In the genomic region with DNA sequence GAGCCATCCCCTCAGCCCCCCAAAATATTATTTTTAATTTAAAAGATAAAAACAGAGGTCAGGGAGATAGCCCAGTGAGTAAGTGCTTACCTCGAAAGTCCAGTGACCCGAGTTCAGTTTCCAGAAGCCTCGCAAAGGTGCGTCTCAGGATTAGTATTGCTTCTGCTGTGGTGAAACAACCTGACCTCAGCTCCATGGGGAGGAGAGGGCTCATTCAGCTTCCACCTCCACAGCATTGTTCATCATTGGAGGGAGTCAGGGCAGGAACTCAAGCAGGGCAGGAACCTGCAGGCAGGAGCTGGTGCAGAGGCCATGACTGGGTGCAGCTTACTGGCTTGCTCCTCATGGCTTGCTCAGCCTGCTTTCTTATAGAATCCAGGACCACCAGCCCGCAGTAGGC, we compare ENCODE assay signal across 13 mouse cellular contexts. TPM values are rescaled to one million over a fixed set of nuclear protein-coding genes. Genes with fewer than 3 reads are reported as not detected.
DNase-seq lines count a peak whose midpoint lies in the region; ATAC-seq and TF ChIP-seq lines count a peak whose summit lies in the region.
"Had no signal": no experiment of that assay in that cellular context is flagged by ENCODE, and none has a peak within 500 bp of the region (broad histone marks: within the 10 kb centered on the region; RNA-seq: fewer than 3 reads in every experiment).

No protein-coding gene starts in this region.

- no peaks in the 10 kb centered on the region for H3K9me3 ChIP-seq in intestine, embryonic 14.5 days (ENCODE audit: control insufficient read depth, low read length)
- H3K9me3 ChIP-seq in intestine, postnatal 0 days (ENCODE audit: control insufficient read depth): no peaks in the 10 kb centered on the region
- no peaks in the 10 kb centered on the region for H3K9me3 ChIP-seq in lung, postnatal 0 days (ENCODE audit: low read length)
- no peaks in the 10 kb centered on the region for H3K9me3 ChIP-seq in intestine, embryonic 16.5 days (ENCODE audit: control insufficient read depth, low read length)
- no peaks in the 10 kb centered on the region for H3K9me3 ChIP-seq in hindbrain, embryonic 16.5 days (ENCODE audit: control insufficient read depth, low read length)
- H3K9me3 ChIP-seq: G1E; hindbrain, embryonic 12.5 days had no signal

- peak; percentile 20 for DNase-seq in cerebellum, adult 9-11 months
- no peak for DNase-seq in cerebellum, adult 18-20 months
- no peak for DNase-seq in intestine, embryonic 14.5 days (ENCODE audit: low spot score)
- DNase-seq in lung, postnatal 0 days (ENCODE audit: low spot score): no peak
- DNase-seq in lung, postnatal 4 days: no peak
- DNase-seq: cerebellum, adult 2 months had no signal

- H3K27me3 ChIP-seq in intestine, embryonic 14.5 days (replicated peaks; ENCODE audit: control insufficient read depth, insufficient read depth, low read length): no peaks in the 10 kb centered on the region
- H3K27me3 ChIP-seq in intestine, postnatal 0 days (replicated peaks; ENCODE audit: control insufficient read depth, insufficient read depth, low read length): no peaks in the 10 kb centered on the region
- no peaks in the 10 kb centered on the region for H3K27me3 ChIP-seq in lung, postnatal 0 days (replicated peaks; ENCODE audit: insufficient read depth, low read length)
- no peaks in the 10 kb centered on the region for H3K27me3 ChIP-seq in intestine, embryonic 16.5 days (replicated peaks; ENCODE audit: control insufficient read depth, insufficient read depth, low read length)
- H3K27me3 ChIP-seq in hindbrain, embryonic 16.5 days (replicated peaks; ENCODE audit: control insufficient read depth, insufficient read depth, low read length): no peaks in the 10 kb centered on the region
- H3K27me3 ChIP-seq: hindbrain, embryonic 12.5 days had no signal

- H3K36me3 ChIP-seq in intestine, embryonic 14.5 days (ENCODE audit: control insufficient read depth, insufficient read depth, low read length): no peaks in the 10 kb centered on the region
- peaks cover 12% of the 10 kb centered on the region for H3K36me3 ChIP-seq in intestine, postnatal 0 days (ENCODE audit: control insufficient read depth, insufficient read depth)
- H3K36me3 ChIP-seq in lung, postnatal 0 days (ENCODE audit: insufficient read depth, low read length): no peaks in the 10 kb centered on the region
- H3K36me3 ChIP-seq in intestine, embryonic 16.5 days (ENCODE audit: control insufficient read depth, insufficient read depth, low read length): no peaks in the 10 kb centered on the region
- peaks cover 34% of the 10 kb centered on the region for H3K36me3 ChIP-seq in hindbrain, embryonic 16.5 days (ENCODE audit: control insufficient read depth, insufficient read depth, low read length)

- 80% methylated on average over 5 of the region's 5 CpGs for WGBS in intestine, embryonic 14.5 days
- 84% methylated on average over 5 of the region's 5 CpGs for WGBS in intestine, postnatal 0 days
- WGBS in lung, postnatal 0 days: 88% methylated on average over 5 of the region's 5 CpGs
- 78% methylated on average over 5 of the region's 5 CpGs for WGBS in intestine, embryonic 16.5 days
- WGBS in hindbrain, embryonic 16.5 days: 94% methylated on average over 5 of the region's 5 CpGs

- no peak overlapping the region for H3K9ac ChIP-seq in intestine, embryonic 14.5 days (ENCODE audit: low read length)
- no peak overlapping the region for H3K9ac ChIP-seq in intestine, postnatal 0 days (ENCODE audit: low read depth, low read length)
- no peak overlapping the region for H3K9ac ChIP-seq in lung, postnatal 0 days (replicated peaks; ENCODE audit: low read depth)
- no peak overlapping the region for H3K9ac ChIP-seq in intestine, embryonic 16.5 days (ENCODE audit: low read depth, low read length)
- no peak overlapping the region for H3K9ac ChIP-seq in hindbrain, embryonic 16.5 days (ENCODE audit: low read depth, low read length)
- H3K9ac ChIP-seq: hindbrain, embryonic 12.5 days had no signal

- no peak overlapping the region for H3K4me3 ChIP-seq in intestine, embryonic 14.5 days (ENCODE audit: low read depth, low read length)
- H3K4me3 ChIP-seq in intestine, postnatal 0 days (ENCODE audit: low read depth, low read length): no peak overlapping the region
- H3K4me3 ChIP-seq in lung, postnatal 0 days (ENCODE audit: low read depth, low read length): no peak overlapping the region
- no peak overlapping the region for H3K4me3 ChIP-seq in intestine, embryonic 16.5 days (ENCODE audit: low read length)
- H3K4me3 ChIP-seq in hindbrain, embryonic 16.5 days (ENCODE audit: low read length): no peak overlapping the region
- H3K4me3 ChIP-seq: hindbrain, embryonic 12.5 days had no signal

- TF ChIP-seq EP300 in lung, postnatal 0 days (IDR thresholded peaks at IDR 0.05): no peak

- H3K27ac ChIP-seq in intestine, embryonic 14.5 days (ENCODE audit: low read depth): peak overlapping the region; percentile 90
- no peak overlapping the region for H3K27ac ChIP-seq in intestine, postnatal 0 days (ENCODE audit: low read depth, low read length)
- H3K27ac ChIP-seq in lung, postnatal 0 days (ENCODE audit: low read length): peak overlapping the region; percentile 97; the same call in 1 of the 2 replicates
- peak overlapping the region; percentile 89 for H3K27ac ChIP-seq in intestine, embryonic 16.5 days (ENCODE audit: low read length)
- no peak overlapping the region for H3K27ac ChIP-seq in hindbrain, embryonic 16.5 days (ENCODE audit: low read depth, low read length)
- H3K27ac ChIP-seq: macrophage had no signal

- H3K4me1 ChIP-seq in intestine, embryonic 14.5 days (replicated peaks; ENCODE audit: control insufficient read depth, insufficient read depth, low read length): peaks cover 74% of the 10 kb centered on the region
- peaks cover 28% of the 10 kb centered on the region for H3K4me1 ChIP-seq in intestine, postnatal 0 days (replicated peaks; ENCODE audit: control insufficient read depth, insufficient read depth, low read length)
- H3K4me1 ChIP-seq in lung, postnatal 0 days (ENCODE audit: insufficient read depth, low read depth, low read length): peaks cover 56% of the 10 kb centered on the region
- H3K4me1 ChIP-seq in intestine, embryonic 16.5 days (ENCODE audit: control insufficient read depth, insufficient read depth, low read length): peaks cover 80% of the 10 kb centered on the region
- no peaks in the 10 kb centered on the region; the same call in 1 of the 2 replicates for H3K4me1 ChIP-seq in hindbrain, embryonic 16.5 days (ENCODE audit: control insufficient read depth, insufficient read depth, low read depth, low read length)

- no peak overlapping the region for H3K4me2 ChIP-seq in intestine, embryonic 14.5 days (ENCODE audit: low read length)
- no peak overlapping the region for H3K4me2 ChIP-seq in intestine, postnatal 0 days (replicated peaks; ENCODE audit: low read depth)
- H3K4me2 ChIP-seq in lung, postnatal 0 days (replicated peaks; ENCODE audit: low read depth, low read length): no peak overlapping the region
- no peak overlapping the region for H3K4me2 ChIP-seq in intestine, embryonic 16.5 days (ENCODE audit: low read depth, low read length)
- H3K4me2 ChIP-seq in hindbrain, embryonic 16.5 days (ENCODE audit: low read length): no peak overlapping the region
- H3K4me2 ChIP-seq: hindbrain, embryonic 12.5 days had no signal

- no peak for ATAC-seq in intestine, embryonic 14.5 days (replicated peaks; ENCODE audit: low FRiP score, low TSS enrichment, low read depth)
- ATAC-seq in intestine, postnatal 0 days: no peak
- ATAC-seq in lung, postnatal 0 days: no peak
- no peak for ATAC-seq in intestine, embryonic 16.5 days
- ATAC-seq in hindbrain, embryonic 16.5 days: no peak

- TF ChIP-seq CTCF in intestine, postnatal 0 days (IDR thresholded peaks at IDR 0.05; ENCODE audit: low read depth): no peak
- TF ChIP-seq CTCF in lung, postnatal 0 days (IDR thresholded peaks at IDR 0.05): no peak

RNA-seq across cellular contexts. Expression of a gene that starts 8.8 kb away (rescaled TPM):
- polyA plus RNA-seq in intestine, embryonic 14.5 days (2014; fragmentation: Nextera tagmentation; extraction: Ambion mirVana): 11.5 and 12.7 TPM in 2 replicates
- polyA plus RNA-seq in intestine, postnatal 0 days (2015; fragmentation: Nextera tagmentation; extraction: Ambion mirVana): 25.6 and 25.8 TPM in 2 replicates
- 18.9 and 21.9 TPM in 2 replicates for polyA plus RNA-seq in lung, postnatal 0 days (2015; fragmentation: Nextera tagmentation; extraction: Ambion mirVana)
- 14.7 and 18.2 TPM in 2 replicates for polyA plus RNA-seq in intestine, embryonic 16.5 days (2015; fragmentation: Nextera tagmentation; extraction: Ambion mirVana)
- 13.8 and 13.9 TPM in 2 replicates for polyA plus RNA-seq in hindbrain, embryonic 16.5 days (2015; fragmentation: Nextera tagmentation; extraction: Ambion mirVana)

RNA-seq across cellular contexts. Expression of a gene that starts 17.2 kb away (rescaled TPM):
- polyA plus RNA-seq in intestine, embryonic 14.5 days (2014; fragmentation: Nextera tagmentation; extraction: Ambion mirVana): not detected in 2 replicates
- polyA plus RNA-seq in intestine, postnatal 0 days (2015; fragmentation: Nextera tagmentation; extraction: Ambion mirVana): 0.08 TPM in 1 of 2 replicates, not detected in the other
- polyA plus RNA-seq in lung, postnatal 0 days (2015; fragmentation: Nextera tagmentation; extraction: Ambion mirVana): 0.10 and 0.17 TPM in 2 replicates
- 0.10 and 0.16 TPM in 2 replicates for polyA plus RNA-seq in intestine, embryonic 16.5 days (2015; fragmentation: Nextera tagmentation; extraction: Ambion mirVana)
- 0.26 and 0.50 TPM in 2 replicates for polyA plus RNA-seq in hindbrain, embryonic 16.5 days (2015; fragmentation: Nextera tagmentation; extraction: Ambion mirVana)
- polyA plus RNA-seq: midbrain, postnatal 0 days had no signal

RNA-seq across cellular contexts. Expression of a gene that starts 21.3 kb away (rescaled TPM):
- 39.7 and 45.5 TPM in 2 replicates for polyA plus RNA-seq in intestine, embryonic 14.5 days (2014; fragmentation: Nextera tagmentation; extraction: Ambion mirVana)
- 28.0 TPM in 2 replicates for polyA plus RNA-seq in intestine, postnatal 0 days (2015; fragmentation: Nextera tagmentation; extraction: Ambion mirVana)
- 30.5 TPM in 2 replicates for polyA plus RNA-seq in lung, postnatal 0 days (2015; fragmentation: Nextera tagmentation; extraction: Ambion mirVana)
- polyA plus RNA-seq in intestine, embryonic 16.5 days (2015; fragmentation: Nextera tagmentation; extraction: Ambion mirVana): 44.4 and 47.1 TPM in 2 replicates
- 42.5 and 45.9 TPM in 2 replicates for polyA plus RNA-seq in hindbrain, embryonic 16.5 days (2015; fragmentation: Nextera tagmentation; extraction: Ambion mirVana)

RNA-seq across cellular contexts. Expression of a gene that starts 26.0 kb away (rescaled TPM):
- polyA plus RNA-seq in intestine, embryonic 14.5 days (2014; fragmentation: Nextera tagmentation; extraction: Ambion mirVana): 43.6 and 48.0 TPM in 2 replicates
- 93.3 and 96.4 TPM in 2 replicates for polyA plus RNA-seq in intestine, postnatal 0 days (2015; fragmentation: Nextera tagmentation; extraction: Ambion mirVana)
- polyA plus RNA-seq in lung, postnatal 0 days (2015; fragmentation: Nextera tagmentation; extraction: Ambion mirVana): 42.5 and 44.5 TPM in 2 replicates
- 78.6 and 87.5 TPM in 2 replicates for polyA plus RNA-seq in intestine, embryonic 16.5 days (2015; fragmentation: Nextera tagmentation; extraction: Ambion mirVana)
- polyA plus RNA-seq in hindbrain, embryonic 16.5 days (2015; fragmentation: Nextera tagmentation; extraction: Ambion mirVana): 91.5 and 101 TPM in 2 replicates

RNA-seq across cellular contexts. Expression of a gene that starts 34.2 kb away (rescaled TPM):
- polyA plus RNA-seq in intestine, embryonic 14.5 days (2014; fragmentation: Nextera tagmentation; extraction: Ambion mirVana): 29.1 and 38.1 TPM in 2 replicates
- polyA plus RNA-seq in intestine, postnatal 0 days (2015; fragmentation: Nextera tagmentation; extraction: Ambion mirVana): 9.1 and 10.5 TPM in 2 replicates
- 9.8 and 10.4 TPM in 2 replicates for polyA plus RNA-seq in lung, postnatal 0 days (2015; fragmentation: Nextera tagmentation; extraction: Ambion mirVana)
- 15.0 and 18.1 TPM in 2 replicates for polyA plus RNA-seq in intestine, embryonic 16.5 days (2015; fragmentation: Nextera tagmentation; extraction: Ambion mirVana)
- polyA plus RNA-seq in hindbrain, embryonic 16.5 days (2015; fragmentation: Nextera tagmentation; extraction: Ambion mirVana): 17.9 and 19.0 TPM in 2 replicates

Comparison
In these comparisons a context has a peak if more than half of its experiments do, and no peak if none do; other contexts are left out.
1. H3K27ac ChIP-seq: peak in intestine, embryonic 14.5 days (single experiment), lung, postnatal 0 days (single experiment) and intestine, embryonic 16.5 days (single experiment); none in intestine, postnatal 0 days (single experiment) and hindbrain, embryonic 16.5 days (single experiment).